Mouse (Mus musculus) gastrocnemius, adult 8-10 months (tissue): Measurements from ENCODE around the gene Hipk2. TPM values are rescaled to one million over a fixed set of nuclear protein-coding genes. Genes with fewer than 3 reads are reported as not detected.

ENCODE experiments used
- DNase-seq, 2 experiments: peaks; one replicate each; pipeline ENCODE4 v3.0.0; 2022; ENCODE audit warnings: low spot score in 2 of 2
- total RNA-seq, 4 experiments: library from RNA; stranded (reverse); gene quantifications; 2 replicates each; pipeline ENCODE4 v1.2.4; 2022

Hipk2 gene
- total RNA-seq, 4 experiments from 2014 or later: 65.2 to 144 (median 96.6) TPM

DNA sequence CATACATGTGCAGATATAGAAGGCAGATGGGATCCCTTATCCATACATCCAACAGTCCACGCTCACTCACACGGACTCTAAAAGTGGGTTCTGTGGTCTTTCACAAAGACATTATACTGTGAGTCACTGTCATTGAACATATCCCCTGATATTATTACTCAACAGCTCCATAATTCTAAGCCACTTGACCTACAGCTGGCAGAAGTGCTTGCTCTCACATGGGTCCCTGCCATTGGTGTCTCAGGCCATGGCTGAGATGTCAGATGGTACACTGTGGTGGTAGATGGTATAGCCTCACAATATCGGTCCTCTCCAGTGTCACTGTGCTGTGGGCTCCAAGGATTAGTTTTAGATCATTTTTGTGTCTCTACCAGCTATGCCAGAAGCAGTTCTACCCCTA, 42.2 kb downstream of the Hipk2 start:
- DNase-seq: no peak

DNA sequence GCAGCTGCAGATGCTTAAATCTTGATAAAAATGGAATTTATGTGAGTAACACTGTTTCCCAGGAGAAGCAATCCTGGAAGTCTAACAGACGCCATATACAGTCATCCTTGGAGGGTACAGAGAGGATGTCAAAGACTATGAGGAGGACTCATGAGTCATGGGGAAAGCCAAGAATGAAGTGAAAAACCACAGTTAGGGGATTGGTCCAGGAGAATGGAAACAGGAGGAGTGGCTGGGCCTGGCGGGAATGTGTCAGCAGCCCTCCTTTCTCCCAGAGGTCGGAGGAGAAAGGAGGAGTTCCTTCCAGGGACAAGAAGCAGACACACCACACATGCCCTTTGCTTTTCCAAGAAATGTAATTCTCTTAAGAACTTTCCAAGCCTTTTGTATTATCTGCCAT, 46.5 kb downstream of the Hipk2 start:
- no peak for DNase-seq

DNA sequence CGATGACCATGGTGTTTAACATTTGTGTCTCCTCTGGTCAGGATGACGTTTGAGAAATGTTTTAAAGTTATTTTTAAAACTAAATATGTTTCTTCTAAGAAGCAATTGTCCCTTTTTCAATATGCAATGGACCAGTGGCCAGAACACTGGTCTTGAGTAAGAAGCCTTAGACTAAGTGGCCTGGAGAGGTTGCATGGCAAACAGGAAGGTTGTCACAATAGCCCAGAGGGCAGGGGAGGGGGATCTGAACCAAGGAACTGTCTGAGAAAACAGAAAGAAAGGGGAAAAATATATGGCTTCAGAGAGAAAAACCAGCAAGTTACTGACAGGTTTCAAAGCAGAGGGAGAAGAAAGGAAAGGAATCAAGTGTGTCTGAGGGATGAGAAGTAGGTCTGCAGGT, 47.8 kb downstream of the Hipk2 start:
- DNase-seq: no peak

DNA sequence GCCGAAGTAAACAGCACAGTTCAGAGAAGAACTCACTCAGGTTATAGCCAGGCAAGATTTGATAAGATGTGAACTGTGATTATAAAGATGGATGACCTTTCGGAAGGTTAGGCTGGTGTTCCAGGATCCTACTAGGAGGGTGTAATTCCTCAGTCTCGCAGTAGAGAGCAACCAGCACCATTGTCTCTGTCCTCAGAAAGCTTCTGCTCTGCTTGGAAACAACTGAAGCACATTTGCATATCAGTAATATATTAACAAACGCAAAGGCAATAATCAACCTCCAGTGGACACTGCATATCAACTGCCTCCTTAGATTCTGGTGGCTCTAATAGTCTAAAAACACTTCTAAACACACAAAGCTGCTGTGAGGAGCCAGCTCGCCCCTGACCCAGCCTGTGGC, 48.5 kb downstream of the Hipk2 start:
- no peak for DNase-seq

DNA sequence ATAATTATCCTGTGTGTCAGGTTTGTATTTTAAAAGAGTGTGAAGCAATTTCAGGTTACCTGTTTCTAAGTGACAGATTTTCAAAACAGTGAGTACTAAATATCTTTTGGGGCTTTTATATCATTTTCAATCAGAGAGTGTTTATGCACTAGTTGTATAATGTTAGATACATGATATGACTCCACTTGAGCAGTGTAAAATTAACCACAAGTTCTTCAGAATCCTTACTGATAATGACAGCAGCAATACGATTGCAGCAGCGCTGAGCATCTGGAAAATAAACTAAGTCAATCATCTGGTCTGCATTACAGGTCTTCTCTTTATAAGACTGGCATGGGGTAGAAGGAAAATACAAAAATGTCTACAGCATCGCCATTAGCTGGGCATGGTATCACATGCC, 49.1 kb downstream of the Hipk2 start:
- DNase-seq: no peak

DNA sequence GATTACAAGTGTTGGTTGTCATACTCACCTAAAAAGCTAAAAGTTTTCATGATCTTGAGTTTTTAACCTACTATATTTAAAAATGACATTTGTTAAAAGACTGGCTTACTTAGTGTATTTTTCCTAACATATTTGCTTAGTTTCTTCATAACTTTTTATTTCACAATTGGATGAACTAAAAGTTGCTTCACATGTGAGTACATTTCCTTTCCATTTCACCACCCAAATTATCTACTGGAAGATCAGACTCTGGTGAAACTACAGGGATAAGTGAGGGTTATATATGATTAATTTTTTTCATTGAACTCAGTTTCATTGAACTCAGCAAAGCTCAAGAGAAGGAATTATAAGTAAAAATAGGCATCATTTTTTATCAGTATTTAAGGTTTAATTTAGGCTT, 50.1 kb downstream of the Hipk2 start:
- no peak for DNase-seq

DNA sequence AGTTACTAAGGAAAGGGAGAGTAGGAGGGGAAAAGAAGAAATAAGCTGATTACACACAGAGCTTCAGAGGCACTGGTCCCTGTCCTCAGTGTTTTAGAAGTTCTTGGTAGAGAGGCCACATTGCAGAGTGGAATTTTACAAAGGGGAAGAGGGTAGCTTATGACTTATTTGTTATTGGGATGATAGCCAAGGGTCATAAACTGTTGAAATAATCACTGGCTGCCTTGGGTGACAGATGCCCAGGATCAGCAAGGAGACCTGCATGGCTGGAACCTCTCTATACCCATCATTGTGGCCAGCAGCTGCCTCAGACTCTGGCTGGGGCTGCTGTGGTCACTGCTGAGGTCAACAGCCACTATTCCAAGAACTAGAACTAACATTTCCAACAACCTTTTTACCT, 52.1 kb downstream of the Hipk2 start:
- DNase-seq: no peak

DNA sequence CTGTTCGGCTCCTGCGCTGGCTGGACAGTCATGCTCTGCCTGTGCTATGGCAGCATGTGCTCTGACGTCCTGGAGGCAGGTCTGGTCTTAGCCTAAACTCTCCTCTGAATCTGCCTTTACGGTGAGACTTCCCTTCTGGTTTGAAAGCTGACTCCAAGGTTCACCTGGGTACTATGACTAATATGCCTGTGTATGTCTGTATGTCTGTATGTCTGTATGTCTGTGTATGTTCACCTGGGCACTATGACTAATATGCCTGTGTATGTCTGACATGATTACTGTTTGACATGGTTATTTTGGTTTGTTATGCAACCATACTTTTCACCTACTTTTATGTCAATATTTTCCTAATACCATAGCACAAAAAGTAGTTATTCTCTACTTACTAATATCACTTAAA, 52.8 kb downstream of the Hipk2 start:
- no peak for DNase-seq

DNA sequence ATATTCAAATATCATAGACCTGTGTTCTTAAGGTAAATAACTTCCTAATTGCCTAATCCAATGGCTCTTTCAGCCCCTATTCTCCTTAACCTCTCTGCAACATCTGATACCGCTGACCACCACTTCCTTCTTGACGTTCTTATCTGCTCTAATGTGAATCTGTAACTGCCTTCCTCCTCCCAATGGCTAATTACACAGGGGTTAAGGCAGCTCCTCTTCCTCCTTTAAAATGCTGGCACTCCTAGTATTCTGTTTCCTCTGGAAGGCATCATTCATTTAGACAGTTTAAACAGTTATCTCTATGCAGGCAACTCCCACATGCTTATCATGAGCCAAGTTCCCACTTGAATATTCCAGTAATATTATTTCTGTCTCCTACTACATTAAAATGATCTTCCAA, 54.3 kb downstream of the Hipk2 start:
- no peak for DNase-seq

DNA sequence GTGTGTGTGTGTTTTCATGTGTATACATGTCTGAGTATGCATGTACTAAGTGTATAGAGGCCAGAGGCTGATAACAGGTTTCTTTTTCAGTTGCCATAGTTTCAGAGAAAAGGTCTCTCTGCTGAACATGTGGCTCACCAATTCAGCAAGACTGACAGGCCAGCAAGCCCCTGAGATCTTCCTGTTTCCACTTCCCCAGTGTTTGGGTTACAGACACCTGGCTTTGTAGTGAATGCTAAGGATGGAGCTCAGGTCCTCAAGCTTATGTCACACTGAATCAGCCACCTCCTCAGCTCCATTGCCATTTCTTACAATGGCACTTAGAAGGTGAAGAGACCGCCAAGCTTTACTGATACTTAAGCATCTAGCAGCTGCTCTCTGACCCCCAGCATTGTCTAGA, 55.1 kb downstream of the Hipk2 start:
- DNase-seq: no peak

DNA sequence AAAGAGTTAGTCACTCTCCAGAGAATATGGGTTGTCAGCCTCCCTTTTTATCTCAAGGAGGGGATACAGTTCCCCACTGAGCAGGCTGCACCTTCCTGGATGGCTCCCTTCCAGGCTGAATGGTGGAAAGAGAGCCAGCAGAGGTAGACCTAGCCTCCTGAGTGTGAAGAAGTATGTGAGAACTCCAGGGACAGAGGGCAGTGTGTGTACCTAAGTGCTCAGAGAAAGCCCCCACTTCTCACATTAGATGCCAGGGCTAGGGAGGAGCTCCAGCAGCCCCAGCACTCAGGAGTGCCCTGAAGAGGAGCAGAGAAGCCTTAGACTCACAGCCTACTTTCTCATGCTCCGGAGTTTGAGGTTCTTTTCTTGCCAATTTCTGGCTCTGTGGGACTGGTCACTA, 59.7 kb downstream of the Hipk2 start:
- DNase-seq: no peak

DNA sequence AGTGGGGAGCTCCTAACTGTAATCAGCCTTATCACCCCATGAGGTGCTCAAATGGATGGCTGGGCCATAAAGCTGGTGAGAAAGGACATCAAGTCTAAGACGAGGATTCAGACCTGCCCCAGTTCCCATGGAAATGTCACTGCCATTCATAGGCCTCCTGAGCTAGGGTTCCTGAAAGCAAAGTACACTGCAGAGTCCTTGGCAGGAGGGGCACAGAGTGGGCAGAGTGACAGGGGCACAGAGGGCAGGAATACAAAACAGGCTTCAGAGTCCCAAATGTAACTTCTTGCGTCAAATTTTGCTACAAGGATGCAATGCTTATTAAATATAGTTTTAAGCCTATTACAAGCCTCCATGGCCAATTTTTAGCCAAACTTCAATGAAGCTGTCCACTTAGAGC, 60.4 kb downstream of the Hipk2 start:
- no peak for DNase-seq

DNA sequence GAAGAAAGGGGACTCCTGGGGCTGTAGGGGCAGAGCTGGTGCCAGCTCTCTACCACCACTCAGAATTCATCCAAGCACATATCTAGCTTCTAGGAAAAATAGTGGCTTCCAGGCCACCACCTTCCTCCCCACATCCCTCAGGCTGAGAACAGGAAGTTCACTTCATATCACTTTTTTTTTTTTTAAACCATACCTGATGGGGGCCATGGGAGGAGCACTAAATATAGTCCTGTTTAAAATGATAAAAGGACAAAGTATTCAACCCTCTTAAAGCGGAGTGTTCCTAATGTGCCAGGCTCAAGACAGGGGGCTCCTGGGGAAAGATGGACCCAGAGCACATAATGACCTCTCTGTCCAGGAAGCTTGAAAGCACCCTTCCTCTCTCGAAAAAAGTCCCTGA, 61.3 kb downstream of the Hipk2 start:
- DNase-seq: no peak

DNA sequence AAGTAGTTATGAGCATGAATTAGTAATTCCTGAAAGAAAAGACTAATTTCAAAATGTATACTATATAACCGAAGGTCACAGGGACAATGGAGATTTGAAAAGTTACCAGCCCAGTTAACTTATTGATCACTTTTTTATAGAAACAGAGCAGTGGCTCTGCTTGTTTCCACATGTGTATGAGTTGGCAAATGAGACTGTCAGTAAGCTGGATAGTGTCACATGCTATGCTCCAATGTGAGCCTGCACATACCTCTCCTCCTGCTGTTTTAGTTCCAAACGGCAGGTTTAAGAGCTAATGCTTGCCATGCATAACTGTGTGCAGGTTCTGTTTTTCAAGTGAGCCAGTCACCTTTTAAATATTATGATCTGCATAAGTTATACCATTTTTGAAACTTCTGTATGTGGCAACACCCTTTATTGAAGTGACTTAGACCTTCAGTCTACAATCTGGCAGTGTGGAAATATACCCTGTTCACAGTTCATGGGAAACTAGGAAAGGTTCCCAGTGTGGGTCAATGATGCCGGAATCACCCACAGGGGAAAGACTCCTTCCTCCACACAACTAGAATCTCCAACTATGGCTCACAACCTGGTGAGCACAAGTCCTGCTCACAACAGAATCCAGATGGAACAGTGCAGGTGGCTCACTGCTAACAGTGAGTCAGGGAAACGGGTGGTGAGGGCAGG, 64.4 kb downstream of the Hipk2 start:
- DNase-seq: no peak

DNA sequence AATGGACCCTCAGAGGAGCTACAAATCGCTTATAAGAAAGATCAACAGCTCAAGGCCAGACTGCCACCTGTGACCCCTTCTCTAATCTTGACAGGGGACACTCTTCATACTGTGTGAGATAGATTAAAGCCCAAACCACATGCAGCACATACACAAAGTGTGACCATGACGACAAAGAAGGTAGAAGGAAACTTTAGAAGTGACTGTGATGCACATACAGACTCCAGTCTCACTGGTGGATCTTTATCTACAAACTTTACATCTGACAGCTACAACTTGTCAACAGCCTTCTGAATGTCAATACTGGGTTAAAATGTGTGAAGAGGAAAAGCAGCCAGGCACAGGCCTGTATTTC, 65.9 kb downstream of the Hipk2 start:
- DNase-seq: no peak

DNA sequence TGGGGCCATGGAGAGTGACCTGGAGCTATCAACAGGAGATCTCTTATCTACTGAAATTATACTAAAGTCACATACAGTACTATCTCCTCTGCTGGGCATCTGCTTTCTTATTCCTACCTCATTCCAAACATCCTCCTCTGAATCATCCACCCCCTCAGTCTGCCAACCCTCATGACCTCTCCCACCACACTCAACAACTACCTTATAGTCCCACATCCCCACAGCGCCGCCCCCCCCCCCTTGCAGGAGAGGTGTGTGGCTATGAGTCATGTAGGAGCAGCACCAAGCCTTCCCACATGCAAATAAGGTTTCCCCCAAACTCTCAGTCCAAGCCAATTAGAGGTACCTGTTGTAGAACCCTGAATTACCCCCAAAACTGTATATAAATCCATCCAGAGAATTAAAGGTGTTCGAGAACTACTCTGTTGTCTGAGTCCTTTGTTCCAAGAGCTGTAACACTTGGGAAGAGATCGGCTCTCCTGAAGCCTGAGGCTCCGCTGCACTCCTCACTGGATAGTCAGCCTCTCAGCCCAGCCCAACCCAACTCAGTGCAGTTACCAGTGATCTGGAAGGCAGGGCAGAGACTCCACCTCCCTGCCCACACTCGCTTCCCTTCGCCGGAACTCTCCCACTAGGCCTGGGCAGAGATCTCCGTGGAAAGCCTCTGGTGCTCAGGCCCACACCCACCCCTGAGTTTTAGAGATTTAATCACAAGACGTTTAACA, 66.4 kb downstream of the Hipk2 start:
- DNase-seq: no peak

DNA sequence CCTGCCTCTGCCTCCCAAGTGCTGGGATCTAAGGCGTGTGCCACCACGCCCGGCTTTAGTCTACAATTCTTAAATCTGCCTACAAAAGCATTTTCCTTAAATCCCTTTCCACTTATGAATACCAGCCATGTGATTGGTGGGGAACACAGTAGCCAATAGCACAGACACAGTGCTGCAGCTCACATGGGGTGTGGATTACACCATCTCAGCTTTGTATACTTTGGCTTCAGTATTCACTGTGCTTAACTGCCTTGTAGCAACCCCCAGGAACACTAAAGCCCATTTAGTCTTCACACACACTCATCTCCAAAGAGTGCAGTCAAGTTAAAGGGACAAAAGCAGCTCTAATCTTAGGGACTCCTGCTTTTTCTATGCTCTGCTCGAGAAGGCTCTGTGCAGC, 67.6 kb downstream of the Hipk2 start:
- DNase-seq: no peak

DNA sequence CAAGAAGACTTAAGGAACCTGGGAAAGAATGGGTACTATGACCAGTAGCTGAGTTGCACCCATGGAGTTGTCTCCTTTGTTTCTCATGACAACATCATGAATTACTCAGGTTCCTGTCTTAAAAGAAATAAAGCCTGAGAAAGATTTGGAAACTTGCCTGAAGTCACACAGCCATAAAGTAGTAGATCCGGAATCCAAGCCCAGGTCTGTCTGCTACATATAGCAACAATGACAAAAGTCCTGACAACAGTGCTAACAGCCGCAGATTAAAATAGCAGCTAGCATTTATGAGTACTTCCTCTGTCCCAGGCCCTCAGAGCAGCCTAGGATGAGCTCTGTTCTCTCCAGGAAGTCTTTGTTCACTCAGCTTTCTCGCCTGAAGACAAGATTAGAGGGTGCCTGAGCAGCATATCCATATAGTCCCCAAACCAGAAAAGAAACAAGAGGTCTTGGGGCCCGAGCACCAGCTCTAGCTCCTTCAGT, 69.0 kb downstream of the Hipk2 start:
- DNase-seq: no peak

DNA sequence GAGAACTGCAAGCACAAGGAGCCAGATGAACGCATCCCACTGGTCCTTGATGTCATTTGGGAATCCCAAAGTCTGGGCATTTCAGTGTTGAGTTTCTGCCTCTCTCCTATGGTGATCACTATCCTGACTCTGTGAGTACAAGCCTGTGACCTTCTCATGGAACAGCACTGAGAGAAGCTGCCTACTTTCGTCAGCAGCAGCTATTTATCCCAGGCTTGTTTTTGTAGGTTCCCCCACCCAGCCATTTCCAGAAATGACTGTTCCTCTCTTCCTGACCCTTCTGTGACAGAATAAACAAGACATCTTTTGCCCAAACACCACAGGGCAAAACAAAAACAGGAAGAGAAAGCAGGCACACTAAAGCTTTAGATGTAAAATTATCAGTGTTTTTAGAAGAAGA, 70.4 kb downstream of the Hipk2 start:
- DNase-seq: no peak

DNA sequence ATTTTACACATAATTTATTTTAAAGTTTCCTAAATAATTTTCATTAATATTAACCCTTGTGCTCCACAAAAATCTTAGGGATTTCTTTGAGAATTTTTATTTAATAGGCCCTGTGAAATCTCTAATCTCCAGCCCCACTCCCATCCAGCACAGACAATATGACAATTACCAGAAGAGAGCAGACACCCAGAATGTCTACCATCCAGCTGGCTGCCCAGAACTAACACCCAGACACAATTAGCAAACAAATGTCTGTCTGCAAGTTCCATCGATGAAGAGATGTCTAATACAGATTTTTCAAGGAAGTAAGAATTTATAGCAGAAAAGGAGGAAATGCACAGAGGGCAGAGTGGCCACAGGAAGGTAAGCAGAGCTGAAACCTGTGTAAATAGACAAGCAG, 74.7 kb downstream of the Hipk2 start:
- no peak for DNase-seq

DNA sequence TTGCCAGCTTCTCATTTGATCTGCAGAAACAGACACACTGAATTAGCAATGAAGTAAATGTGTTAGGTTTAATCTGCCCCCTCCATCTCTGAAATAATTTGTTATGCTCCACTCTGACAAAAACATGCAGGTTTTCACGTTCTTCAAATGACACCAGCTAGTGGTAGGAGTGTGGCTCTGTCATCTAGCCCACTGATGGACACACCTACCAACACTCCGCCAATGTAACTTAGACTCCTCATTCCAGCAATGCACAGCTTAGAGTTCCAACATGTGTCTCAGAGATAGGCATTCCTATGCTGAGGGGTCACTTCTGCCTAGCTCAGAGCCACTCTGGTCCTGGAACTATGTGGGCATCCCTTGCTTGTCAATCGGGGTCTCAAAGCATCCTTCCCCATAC, 78.4 kb downstream of the Hipk2 start:
- no peak for DNase-seq

DNA sequence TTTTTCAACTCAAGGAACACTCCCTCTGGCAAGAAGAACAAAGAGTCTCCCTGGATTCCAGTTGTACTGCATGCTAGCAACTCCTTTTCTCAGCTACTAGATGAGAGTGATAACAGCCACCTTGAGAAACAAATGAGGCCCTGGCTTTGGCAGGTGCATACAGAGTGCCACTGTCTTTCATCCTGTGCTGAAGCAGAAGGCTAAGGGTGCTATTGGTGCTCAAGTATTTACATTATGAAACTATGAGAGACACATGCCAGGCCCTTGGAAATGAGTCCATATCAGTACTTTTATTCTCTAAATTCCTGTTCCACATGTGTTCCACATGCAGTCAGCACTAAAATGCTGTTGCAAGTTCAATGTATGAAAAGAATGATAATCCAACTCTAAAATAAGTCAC, 79.0 kb downstream of the Hipk2 start:
- DNase-seq: no peak

DNA sequence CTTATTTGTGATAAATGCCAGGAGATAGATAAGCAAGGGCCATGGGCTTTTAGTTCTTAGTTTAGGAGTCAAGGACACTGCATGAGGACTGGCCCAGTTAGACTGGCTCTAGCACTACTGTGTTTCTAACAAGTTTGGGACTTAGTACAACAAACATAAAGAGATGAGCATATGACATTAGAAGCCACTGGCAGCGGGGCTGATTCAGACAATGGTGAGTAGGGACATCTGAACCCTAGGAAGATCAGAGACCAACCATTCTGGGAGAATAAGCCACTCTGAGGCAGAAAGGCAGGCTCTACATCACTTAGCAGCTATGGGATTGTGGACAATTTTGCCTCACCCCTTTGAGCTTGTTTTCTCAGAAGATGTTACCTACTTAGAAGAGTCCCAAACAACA, 79.6 kb downstream of the Hipk2 start:
- DNase-seq: no peak
